Mouse (Mus musculus) gastrocnemius, postnatal 10 days (tissue): Measurements from ENCODE around the gene Tmem128. TPM values are rescaled to one million over a fixed set of nuclear protein-coding genes. Genes with fewer than 3 reads are reported as not detected.

ENCODE experiments used
- DNase-seq: peaks from one replicate; pipeline ENCODE4 v3.0.0; 2021; ENCODE audit warnings: mixed read lengths
- long read RNA-seq, 2 experiments: library from polyadenylated mRNA; stranded (forward); transcript quantifications; one replicate each; pipeline ENCODE4 v2.0.0; 2021
- total RNA-seq, 2 experiments: library from RNA; stranded (reverse); gene quantifications; 2 replicates each; pipeline ENCODE4 v1.2.3; 2021

Tmem128 gene
- 10 to 100 TPM; 12.1 to 16.4 TPM for total RNA-seq
- long read RNA-seq, experiment 1, transcript Tmem128-201 (5 exons, 1,291 nt): major isoform, 10 of 11 reads
- long read RNA-seq, experiment 1, partial matches to known transcripts: 0 of 11 reads
- long read RNA-seq, experiment 1, other reads (novel, unspliced or antisense): 0 of 11 reads
- long read RNA-seq, experiment 2, transcript Tmem128-201 (5 exons, 1,291 nt): major isoform, 9 of 12 reads
- long read RNA-seq, experiment 2, partial matches to known transcripts: 0 of 12 reads
- long read RNA-seq, experiment 2, other reads (novel, unspliced or antisense): 3 of 12 reads

DNA sequence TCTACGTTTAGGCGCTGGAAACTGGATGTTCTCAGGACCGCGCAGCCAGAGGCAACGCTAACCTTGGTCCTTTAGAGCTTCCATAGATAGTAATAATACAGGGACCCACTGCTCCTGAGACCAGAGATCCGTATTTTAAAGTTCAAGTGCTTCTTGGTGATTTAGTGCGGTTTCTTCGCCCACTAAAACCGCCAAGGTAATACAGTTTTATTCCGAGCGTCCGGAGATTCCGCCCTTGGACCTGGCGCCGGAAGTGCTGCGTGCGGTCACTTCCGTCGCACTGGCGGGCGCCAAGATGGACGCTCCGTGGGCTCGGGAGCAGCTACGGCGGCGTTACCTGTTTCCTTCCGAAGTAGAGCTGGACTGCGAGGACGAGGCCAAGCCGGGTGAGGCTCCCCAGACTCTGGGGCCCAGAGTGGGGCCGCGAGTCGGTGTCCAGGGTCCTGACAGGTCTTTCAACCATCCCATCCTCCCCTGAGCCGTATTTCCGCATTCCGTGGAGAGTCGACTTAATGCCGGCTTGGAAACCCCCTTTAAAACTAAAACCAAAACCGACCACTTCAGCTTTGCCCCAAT lies at the start of gene Tmem128:
Tmem128 (plus strand) TSS at position 79 of the 576 bp plus-strand sequence.
- peak; percentile 66 for DNase-seq

DNA sequence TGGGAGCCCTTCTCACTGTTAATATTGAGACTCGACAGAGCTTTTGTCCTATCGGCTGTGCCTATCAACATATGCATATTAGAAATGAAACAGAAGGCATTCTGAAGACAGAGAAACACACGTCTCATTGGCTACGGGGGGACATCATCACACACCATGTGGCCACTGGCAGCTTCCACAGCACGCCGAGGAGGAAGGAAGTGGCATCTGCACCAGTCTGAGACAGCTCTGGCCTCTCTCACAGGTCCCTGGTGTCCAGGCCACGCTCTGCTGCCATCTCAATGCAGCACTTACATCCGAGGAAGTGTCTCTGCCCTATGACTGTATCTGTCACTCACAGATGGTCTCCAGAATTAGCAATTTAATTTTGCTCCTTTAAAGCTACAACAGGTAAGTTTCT lies 48.3 kb upstream of the Tmem128 start:
- no peak for DNase-seq

DNA sequence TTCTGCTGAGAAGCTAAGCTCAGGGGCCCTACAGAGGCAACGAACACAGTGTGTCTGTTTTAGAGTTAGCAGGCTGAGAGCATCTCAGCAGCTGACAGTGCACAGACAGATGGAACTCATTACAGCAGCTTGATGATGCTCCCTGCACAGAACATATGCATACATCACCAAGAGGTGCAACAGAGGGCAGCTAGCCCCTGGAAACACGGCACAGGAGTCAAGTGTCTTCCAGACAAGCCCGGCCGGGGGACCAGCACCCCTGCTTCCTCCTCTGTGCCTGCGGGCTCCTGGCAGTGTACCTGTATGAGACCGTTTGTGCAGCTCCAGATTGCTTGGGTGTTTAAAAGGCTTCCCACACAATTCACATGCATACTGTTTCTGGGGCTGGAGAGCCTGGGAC lies 47.0 kb upstream of the Tmem128 start:
- DNase-seq: no peak

DNA sequence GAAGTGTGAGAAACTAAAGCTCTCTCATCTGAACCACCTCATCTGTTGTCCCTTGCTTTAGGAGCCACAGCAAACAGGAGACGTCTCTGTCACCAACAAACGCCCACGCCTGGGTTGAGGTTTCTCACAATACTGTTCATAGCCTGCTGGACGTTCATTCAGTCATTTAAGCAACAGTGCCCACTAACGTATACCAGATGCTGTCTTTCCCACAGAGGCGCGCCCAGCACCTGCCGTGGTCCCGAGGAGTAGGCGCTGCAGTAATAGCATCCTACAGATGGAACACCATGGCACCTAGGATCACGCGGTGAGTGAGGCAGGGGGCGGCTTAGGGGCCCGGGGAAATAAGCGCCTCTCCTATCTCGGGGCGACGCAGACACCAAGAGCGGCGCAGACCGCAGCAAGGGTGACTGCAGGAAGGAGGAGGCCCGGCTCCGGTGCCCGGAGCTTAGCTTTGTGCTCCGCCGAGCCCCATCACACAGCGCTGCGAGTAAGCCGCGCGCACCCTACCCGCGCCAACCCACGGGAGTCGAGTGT lies 40.1 kb upstream of the Tmem128 start:
- no peak for DNase-seq

DNA sequence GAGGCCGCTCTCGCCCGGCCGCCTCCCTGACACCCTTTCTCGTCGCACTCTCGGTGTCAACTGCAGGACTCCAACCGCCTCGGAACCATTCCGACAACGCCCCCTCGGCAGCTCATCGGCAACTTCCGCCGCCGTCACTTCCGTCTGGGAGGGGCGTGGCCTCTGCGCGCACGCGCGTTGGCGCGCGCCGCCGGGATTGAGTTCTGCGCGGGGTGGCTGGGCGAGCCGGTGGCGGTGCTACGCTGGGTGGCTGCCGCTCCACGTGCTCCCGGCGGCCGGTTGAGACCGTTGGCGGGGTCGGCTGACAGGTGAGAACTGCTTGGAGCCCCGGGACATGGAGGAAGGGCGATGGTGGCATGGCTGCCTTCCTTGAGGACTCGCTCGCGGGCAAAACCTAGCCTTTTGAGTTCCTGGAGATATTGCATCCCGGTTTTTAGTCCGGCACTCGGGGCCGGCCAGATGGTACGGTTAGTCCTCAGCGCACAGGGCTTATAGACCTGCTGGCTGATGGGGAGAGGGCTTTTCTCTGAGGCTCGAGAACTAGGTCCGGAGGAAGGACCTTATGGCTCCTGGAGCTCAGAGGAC lies 39.6 kb upstream of the Tmem128 start, which contains the start of the genes Zbtb49 and Lyar:
Zbtb49 (minus strand) TSS at position 130 of the 585 bp plus-strand sequence.
Lyar (plus strand) TSS at position 143 of the 585 bp plus-strand sequence.
- peak; percentile 97 for DNase-seq

DNA sequence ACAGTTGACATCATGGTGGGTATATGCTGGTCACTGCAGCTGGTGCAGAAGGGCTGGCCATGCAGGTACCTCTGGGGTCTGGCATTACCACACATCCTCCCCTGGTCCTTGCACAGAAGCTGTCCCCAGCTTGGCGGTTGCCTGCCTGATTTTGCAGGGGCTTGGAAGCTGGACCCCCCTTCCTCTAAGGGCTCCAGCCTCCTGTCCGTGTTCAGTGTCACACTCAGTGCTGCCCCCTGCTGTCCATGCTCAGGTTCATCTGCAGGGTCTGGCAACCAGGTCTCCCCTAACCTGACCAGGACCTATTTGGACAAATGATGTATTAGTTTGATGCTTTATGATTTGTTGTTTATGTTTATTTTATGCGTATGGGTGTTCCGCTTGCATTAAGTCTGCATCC lies 24.6 kb upstream of the Tmem128 start:
- peak; percentile 59 for DNase-seq

DNA sequence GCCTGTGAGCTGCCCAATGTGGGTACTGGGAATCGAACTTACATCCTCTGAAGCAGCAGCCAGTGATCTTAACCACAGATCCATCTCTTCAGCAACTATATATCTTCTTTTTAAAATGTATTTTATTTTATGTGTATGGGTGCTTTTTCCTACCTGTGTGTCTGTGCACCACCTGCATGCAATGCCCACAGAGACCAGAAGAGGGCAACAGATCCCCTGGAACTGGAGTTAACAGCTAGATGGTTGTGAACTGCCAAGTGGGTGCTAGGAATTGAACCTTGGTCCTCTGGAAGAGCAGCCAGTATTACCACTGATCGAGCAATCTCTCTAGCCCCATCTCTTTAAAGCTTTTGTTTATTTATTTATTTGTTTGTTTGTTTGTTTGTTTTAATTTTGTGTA lies 23.4 kb upstream of the Tmem128 start:
- DNase-seq: no peak

DNA sequence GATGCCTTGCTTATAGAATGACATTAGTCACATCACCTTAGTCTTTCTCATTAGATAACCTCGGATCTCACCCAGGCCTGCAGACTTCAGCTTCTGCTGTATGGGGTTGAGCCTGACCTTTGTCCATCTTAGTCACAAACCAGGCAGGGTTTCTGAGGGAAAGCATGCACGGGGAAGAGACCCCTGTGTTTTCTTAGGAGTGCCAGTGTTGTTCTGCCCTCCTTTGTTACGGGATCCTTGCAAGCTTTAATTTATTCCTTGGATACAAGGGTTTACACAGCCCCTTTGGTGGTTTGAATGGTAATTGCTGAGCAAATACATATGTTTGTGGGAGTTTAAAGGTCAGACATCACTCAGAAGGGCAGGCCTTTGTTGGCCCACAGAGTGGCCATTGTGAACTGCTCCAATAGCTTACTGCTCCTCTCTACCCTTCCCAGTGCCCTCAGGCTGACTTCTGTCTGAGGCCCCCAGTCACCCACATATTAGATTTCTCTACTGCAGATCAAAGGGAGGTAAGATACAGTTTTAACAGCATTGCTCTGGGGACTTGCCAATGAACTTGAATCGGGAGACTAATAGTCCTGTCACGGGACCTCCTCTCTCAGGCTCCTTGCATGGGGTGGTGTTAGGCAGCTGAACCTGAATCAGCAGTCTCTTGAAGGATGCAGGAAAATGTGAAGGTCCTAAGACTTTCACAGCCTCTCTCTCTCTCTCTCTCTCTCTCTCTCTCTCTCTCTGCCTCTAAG lies 19.1 kb upstream of the Tmem128 start:
- no peak for DNase-seq

DNA sequence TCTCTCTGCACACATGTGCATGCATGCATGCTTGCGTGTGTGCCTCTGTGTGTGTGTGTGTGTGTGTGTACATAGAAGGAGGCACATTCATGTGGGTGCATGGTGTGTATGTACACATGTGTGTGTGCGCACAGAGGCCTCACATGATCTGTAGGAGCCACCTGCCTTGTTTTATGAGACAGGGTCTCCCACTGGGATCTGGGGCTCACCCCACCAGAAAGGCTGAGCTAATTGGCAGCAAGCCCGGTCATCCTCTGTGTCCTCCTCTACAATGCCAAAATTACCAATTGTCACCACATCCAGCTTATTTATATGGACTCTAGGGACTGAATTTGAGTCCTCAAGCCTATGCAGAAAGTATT lies 18.5 kb upstream of the Tmem128 start:
- no peak for DNase-seq

DNA sequence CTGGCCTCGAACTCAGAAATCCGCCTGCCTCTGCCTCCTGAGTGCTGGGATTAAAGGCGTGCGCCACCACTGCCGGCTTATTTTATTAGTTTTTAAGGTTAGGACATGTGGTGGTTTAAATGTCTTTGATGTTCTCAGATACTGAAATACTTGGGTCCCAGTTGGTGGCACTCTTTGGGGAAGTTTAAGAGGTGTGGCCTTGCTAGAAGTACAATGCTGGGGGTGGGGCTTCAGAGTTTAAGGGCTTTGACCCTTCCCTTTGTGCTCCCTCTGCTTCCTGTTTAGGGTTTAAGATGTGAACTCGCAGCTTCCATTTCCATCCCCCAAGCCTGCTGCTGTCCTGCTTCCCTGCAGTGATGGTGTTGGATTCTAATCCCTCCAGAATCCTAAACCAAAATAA lies 18.0 kb upstream of the Tmem128 start:
- DNase-seq: no peak

DNA sequence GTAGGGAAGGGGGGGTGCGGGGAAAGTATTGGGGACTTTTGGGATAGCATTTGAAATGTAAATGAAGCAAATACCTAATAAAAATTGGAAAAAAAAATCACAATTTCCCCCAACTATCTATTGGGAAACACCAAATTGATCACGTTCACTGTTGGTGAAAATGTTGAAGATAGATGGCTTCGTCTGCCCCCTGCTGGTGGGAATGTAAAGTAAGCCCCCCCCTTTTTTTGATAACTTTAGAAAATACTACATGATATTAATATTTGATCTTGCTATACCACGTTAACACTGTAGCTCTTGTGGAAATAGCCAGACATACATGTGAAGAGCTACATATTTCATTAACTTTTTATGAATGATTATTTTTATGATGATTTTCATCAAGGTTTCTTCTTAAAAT lies 4.8 kb upstream of the Tmem128 start:
- no peak for DNase-seq

DNA sequence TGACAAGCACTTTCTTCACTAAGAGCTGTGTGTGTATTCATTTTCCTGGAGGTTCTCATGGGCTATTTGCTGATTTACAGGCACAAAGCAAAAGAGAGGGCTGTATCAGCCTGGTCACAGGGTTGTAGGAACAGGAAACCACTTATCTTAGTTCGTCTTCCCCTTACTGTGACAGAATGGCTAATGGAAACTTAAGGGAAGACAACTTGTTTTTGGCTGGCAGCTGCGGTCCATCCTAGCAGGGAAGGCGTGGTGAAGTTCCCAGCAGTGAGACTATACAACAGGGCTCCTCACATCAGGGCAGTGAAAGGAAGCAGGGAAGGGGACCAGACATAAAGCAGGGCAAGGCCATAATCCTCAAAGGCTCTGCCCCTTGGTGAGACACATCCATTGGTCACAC lies 4.3 kb upstream of the Tmem128 start:
- DNase-seq: no peak

DNA sequence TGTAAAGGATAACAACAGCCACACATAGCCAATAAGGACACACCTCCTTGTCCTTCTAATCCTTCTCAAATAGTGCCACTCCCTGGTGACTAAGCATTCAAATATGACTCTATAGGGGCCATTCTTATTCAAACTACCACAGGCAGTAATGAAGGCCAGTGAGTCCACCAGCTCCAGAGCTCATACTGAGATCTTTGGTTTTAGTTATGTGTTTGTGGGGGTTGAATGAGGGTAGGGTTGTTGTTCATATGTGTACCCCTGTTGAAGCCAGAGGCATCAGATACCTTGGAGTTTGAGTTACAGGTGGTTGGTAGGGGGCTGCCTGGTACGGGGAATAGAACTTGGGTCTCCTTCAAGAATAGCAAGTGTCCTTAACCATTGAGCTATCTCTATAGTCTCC lies 3.4 kb upstream of the Tmem128 start:
- no peak for DNase-seq

DNA sequence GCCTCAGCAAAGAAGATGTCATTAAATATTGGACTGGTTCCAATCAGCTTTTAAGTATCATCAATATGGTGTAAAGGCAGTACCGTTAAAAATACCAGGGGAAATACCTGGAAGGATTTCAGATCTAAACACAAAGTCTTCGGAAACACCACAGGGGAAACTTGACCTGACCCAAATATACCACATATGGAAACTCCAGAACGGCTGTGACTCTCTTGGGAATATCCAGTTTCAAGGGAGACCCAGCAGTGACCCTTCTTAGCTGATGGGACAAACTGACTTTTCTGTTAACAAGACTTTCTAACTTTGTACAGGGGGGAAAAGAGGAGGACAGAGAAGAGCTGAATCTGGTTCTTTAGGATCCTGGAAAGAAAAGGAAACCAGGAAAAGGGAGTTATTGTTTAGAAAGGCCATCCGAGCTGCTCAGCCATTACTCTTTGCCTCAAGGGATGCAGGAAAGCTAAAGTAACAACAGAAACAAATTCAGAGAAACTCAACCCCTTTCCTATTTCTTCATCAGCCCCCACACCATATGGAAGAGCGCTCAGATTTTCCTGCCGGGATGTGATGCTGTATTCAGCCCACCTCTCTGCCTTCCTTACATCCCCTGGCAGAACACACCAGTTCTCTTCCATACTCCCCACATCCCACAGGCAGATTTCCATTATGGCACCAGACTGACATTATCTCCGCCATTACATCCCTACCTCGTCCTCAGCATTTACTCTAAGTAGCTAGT lies 1.8 kb upstream of the Tmem128 start:
- no peak for DNase-seq

DNA sequence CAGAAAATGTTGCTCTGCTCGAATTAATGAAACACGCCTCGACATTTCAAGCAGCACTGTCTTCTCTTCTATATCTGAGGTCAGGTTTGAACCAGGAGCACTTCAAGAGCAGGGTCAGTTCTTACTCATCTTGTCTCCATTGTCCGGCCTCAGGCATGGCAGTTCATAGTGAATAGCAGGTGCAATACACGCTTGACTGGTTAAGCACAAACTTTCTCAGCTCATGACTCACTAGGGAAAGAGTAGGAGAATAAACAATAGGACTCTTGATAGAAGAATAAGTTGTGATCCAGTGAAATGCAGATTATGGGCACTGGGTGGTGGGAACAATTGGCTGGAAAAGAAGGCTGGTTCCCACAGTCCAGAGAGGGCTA lies 1.2 kb upstream of the Tmem128 start:
- no peak for DNase-seq

DNA sequence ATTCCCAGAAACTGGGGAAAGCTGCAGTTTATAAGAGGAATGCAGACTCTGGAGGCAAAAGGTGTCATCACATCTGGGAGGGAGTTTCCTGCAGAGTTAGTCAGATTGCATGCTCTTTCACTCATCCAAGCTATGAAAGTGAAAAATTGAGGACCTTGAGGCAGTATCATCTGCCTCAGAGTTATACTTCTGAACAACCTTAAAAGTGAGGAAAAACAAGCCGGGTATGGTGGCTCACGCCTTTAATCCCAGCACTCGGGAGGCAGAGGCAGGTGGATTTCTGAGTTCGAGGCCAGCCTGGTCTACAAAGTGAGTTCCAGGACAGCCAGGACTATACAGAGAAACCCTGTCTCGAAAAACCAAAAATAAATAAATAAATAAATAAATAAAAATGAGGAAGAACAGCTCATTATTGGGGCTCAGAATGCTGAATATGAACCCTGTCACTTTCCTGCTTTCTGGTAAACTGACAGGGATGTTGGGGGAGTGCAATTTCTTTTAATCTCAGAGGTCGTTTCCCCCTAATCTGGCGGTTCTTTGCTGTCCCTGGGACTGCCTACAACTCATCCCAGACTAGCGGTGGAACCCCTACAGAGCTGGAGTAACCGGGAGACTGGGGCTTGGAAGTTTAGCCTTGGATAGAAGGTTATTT lies 404 bp upstream of the Tmem128 start:
- no peak for DNase-seq

DNA sequence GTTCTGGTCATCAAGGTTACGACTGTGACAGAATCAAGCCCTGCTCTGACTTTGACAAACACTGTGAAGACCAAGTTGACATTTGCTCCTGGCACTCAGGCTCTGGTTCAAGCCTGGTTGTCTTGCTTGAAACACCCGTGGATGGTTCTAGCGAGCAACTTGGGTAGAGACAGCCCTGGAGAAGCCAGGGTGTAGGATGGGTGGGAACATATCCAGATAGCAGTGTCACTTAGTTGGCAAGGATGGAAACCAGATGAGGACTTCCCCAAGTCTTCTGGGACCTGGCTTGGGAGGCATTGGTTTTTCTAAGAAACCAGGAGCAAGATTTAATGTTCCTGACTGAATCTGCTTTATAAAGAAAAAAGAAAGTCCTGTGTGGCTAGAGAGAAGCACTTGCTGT lies 11.0 kb downstream of the Tmem128 start:
- no peak for DNase-seq

DNA sequence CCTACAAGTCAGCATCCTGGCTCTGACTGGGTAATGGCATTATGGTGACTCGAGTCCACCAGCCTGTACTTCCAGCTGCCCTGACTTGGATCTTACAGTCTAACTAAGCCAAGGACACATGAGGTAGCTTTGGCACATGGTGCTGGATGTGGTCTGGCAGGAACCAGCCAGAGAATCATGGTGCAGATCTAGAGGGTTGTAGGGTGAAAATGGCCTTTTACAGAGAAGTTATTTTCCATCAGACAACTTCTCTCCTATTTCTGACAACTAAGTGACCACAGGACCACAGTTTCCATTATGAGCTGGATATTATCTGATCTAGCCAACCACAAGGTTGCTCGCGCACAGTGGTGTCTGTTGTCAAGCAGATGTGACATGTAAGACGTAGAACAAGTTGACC lies 13.8 kb downstream of the Tmem128 start:
- no peak for DNase-seq

DNA sequence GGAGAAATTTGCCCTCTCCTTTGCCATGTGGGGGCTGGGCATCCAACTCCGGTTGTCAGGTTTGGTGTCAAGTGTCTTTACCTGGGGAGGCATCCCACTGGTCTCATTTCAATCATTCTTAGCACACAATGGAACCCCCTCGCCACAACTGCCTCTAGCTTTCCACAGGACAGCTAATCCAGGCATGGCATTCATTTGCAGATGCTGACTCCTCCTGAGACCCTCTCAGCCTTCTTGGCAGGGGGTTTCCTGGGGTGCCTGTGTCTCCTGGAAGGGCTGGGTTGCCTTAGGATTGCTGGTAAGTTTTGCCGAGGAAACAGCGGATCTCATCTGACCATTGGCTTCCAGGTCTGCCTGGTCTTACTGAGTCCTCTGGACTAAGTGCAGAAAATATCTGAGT lies 15.8 kb downstream of the Tmem128 start, which contains the start of gene Otop1:
Otop1 (plus strand) TSS at position 202 of the 400 bp plus-strand sequence.
- DNase-seq: no peak

DNA sequence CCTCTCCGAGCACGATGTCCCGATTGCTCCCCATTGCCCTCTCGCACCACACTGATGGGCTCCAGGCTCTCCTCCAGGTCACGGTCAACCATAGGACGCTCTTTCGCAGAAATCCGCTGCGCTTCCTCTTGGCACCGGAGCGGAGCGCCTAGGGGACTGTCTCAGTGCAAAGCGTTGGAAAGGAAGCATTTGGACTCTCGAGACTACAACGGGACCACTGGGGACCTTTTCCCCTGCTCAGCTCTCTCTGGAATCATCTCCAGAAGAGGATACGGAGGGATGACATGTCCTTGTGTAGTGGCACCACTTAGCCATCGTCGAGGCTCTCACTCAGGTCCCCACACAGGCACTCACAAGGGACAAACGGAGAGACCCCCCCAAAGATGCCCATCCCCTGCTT lies 16.5 kb downstream of the Tmem128 start:
- no peak for DNase-seq

DNA sequence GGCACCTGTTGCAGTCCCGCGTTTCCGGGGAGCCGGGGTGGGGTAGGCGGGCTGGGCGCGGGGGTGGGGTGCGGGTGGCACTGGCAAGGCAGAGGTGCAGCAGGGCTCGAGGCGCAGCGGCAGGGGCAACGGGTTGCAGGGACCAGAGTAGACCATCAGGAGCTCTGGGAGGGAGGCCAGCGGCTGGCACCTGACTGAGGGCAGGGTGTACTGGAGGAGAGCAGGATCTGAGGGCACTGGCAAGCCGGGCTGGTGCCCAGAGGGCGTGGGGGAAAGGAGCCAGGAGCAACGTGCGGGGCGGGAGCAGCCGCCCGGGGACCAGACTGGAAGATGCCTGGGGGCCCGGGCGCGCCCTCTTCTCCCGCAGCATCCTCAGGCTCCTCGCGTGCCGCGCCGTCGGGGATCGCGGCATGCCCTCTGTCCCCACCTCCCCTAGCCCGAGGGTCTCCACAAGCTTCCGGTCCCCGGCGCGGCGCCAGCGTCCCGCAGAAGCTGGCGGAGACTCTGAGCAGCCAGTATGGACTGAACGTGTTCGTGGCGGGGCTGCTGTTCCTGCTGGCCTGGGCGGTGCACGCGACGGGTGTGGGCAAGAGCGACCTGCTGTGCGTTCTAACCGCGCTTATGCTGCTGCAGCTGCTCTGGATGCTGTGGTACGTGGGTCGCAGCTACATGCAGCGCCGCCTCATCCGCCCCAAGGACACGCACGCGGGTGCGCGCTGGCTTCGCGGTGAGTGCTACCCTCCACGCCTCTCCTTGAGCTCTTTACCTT lies 17.3 kb downstream of the Tmem128 start:
- peak; percentile 10 for DNase-seq
